Mouse (Mus musculus): Measurements from ENCODE around the gene Mknk2.

DNA sequence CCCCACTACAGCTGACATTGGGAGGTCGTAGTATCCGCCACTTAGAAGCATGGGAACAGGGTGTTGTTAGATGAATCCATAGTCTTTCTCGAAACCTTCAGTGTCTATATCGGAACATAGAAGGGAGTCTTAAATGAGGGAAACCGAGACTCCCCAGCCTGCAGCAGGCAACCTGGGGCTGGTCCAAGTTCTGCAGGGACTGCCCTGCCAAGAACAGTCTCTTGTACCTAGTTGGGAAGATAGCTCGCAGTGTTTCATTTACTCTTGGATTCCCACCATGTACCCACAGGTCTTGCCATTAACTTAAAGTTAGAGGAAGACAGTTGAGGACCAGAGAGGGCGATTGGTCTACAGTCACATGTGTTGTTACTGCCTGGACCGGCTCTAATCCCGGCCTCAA is 57.5 kb downstream of the Mknk2 start:
- no peak for TF ChIP-seq CTCF (IDR thresholded peaks at IDR 0.05; ENCODE audit: low read depth, low read length)
- no peak for TF ChIP-seq POLR2A (IDR thresholded peaks at IDR 0.05; ENCODE audit: insufficient read depth, low read length)
- TF ChIP-seq EP300 (IDR thresholded peaks at IDR 0.05; ENCODE audit: insufficient read depth, low read depth, low read length): no peak

Measured in ES-Bruce4 (cell line).